Mouse (Mus musculus) urinary bladder, postnatal 25 days (tissue): ENCODE measurements around the gene Slc52a3.

Experiments
- DNase-seq: peaks from one replicate; pipeline ENCODE4 v3.0.0; 2022; ENCODE audit warnings: low spot score

The Slc52a3 gene

GRCm38 (mm10) chr2:151996229-151997189, at the start of gene Slc52a3:
Gene Slc52a3, plus strand, starts transcription at chr2:151996511.
- DNase-seq: peak; percentile 95

- no peak for DNase-seq
Measured at GRCm38 (mm10) chr2:151947617-151948016, 48.7 kb upstream of the Slc52a3 start.

DNA sequence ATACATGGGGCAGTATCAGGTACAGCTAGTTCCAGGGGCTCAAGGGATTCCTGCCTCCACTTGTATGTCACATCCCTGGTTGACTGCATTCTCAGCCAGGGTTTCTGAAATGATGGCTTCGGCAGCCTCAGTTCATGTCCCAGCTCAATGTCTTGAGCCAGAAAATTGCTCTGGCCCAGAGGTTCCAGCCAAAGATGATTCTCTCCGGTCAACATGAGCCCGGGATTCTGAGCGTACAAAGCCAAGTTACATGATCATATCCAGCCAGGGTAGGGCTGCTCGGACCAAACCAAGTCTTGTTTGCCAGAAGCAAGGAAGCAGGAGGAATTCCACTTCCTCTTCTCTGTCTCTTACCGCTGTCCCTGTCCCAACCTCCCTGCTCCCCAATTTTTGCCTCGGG, 48.0 kb upstream of the Slc52a3 start:
- no peak for DNase-seq

GRCm38 (mm10) chr2:151949082-151949774, 47.1 kb upstream of the Slc52a3 start:
- no peak for DNase-seq

DNA sequence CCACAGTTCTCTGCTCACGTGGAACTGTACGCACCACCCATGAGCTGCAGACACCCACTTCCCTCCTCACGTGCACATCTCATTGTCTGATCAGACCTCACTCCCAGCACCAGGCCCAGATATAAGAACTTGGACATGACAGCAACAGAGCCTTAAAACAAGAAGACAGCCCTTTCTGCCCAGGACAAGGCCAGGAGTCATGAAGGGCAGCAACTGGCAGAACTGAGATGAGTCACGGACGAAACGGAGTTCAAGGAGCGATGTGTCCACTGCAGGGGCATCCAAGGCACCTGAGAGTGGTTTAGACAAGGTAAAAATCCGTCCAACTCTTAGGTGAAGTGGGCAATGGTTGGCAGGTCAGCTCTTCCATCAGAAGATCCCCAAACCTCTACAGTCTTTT, 42.6 kb upstream of the Slc52a3 start:
- no peak for DNase-seq

DNA sequence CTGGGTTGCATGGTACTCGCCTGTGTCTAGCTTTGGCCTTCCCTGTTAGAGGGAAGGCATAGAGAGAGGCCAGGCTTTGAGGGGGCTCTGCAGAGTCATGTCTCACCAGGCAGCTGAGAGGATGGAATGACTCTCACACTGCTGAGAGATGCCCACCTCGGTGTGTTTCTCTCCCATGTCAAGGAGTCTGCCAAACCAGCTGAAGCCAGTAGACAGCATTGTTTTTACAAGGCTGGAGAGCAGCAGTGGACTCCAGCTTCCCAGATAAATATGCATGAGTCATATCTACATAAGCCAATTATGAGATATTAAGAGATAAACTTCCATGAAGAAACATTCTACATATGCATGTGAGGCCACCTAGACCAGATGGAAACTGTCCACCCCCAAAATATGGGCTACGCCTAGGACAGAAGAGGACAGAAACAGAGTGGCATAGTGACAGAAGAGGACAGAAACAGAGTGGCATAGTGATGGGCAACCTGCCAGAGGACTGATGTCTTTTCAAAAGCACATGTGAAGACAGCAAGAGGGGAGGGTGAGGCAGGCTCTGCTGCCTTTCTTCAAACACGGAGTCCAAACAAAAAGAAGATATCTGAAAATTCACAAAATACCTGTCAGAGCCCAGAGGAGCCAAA, 39.7 kb upstream of the Slc52a3 start:
- no peak for DNase-seq

DNA sequence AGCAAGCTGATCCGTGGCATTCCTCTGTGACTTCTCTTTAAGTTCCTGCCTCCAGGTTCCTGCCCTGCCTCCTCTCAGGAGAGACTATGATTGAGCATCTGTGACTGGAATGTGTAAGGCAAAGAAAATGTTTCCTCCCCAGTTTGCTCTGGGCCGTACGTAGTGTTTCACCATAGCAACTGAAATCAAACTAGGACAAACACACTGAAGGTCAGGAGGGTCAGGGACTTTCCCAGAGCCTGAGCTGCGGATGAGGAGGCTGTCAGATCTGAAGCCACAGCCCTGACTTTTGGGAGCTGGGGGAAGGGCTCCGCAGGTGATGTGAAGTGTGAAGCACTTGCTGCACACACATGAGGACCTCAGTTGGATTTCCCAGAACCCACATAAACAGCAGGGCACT, 37.0 kb upstream of the Slc52a3 start:
- no peak for DNase-seq

GRCm38 (mm10) chr2:151961284-151962196, 34.8 kb upstream of the Slc52a3 start:
- DNase-seq: no peak

GRCm38 (mm10) chr2:151962474-151962873, 33.8 kb upstream of the Slc52a3 start:
- DNase-seq: peak; percentile 79

GRCm38 (mm10) chr2:151963319-151963718, 33.0 kb upstream of the Slc52a3 start:
- no peak for DNase-seq

DNA sequence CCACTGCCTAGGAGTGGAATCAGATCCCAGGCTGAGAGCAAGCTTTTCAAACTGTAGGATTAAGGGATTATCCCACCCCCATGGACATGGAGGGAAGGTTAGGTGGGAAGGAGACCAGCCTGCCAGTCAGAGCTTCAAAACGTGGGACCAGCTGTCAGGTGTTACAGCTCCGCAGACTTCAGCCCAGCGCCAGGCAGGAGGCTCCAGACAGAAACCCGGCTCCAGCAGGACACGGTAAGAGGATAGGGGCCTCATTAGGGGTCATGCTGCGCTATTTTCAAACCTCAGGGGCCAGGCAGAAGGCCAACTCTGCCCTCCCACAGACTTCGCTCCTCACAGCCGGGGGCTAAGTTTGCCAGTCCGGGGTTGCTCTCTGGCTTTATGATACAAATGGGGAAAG, 32.3 kb upstream of the Slc52a3 start:
- DNase-seq: no peak

DNA sequence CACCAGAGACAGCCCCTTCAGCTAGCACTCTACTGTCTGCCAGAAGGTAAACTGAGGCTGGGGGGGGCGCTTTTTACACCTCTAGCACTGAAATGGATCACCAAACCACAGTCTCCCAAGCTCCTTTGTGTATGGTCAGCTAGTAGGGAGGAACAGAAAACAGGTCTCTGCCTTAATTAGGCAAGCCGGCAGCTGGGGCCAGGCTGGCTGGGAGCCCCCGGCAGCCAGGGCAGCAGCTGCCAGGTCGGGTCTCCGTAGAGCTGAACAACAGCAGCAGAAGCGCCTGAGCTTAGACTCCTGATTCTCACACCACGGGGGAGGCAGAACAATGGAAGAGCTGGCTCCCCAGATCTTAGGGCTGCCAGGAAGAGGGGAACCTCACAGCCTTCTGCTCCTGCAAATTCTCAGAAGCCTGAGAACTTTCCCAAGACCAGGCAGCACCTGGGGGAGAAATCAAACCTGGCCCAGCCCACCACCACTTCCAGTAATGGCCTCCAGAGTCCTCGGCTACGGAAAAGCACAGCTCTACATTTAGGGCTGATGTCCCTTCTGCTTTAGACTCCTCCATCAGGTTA, 29.0 kb upstream of the Slc52a3 start:
- no peak for DNase-seq

DNA sequence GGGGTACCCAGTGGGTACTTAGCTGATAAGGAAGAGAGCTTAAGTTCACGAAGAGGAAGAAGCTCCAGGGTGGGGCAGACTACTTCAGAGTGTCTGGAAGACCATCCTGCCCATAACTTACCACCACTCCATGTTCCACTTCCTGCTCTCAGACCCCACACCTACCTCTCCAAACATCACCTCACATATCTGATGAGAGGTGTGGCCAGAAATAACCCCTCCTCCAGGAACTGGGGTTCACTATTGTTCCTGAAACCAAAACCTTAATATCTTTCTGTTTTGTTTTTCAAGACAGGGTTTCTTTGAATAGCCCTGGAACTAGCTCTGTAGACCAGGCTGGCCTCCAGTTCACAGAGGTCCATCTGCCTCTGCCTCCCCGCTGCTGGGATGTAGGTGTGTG, 28.5 kb upstream of the Slc52a3 start:
- no peak for DNase-seq

GRCm38 (mm10) chr2:151968451-151968850, 27.9 kb upstream of the Slc52a3 start:
- DNase-seq: no peak

GRCm38 (mm10) chr2:151968986-151969385, 27.3 kb upstream of the Slc52a3 start:
- DNase-seq: no peak

DNA sequence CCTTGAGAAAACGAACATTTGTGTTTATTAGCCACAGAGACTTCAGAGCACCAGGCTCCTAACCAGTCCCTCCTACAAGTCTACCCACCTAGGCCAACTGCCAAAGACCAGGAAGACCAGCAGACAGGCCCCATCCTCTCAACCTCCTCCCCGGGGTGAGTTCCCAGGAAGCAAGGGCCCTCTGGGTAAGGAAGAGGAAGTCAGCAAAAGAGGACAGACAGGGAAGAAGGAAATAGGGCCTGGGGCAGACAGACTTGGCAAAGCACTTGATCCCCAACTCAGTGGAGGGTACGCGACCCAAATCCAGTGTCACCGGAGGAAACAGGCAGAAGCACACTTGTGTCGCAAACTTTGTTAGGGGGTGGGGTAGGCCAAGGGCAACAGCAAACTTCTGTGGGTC, 26.9 kb upstream of the Slc52a3 start:
- no peak for DNase-seq

- DNase-seq: peak; percentile 68
Measured at GRCm38 (mm10) chr2:151970191-151971172, 25.8 kb upstream of the Slc52a3 start.

- DNase-seq: no peak
Measured at GRCm38 (mm10) chr2:151971748-151972147, 24.6 kb upstream of the Slc52a3 start.

DNA sequence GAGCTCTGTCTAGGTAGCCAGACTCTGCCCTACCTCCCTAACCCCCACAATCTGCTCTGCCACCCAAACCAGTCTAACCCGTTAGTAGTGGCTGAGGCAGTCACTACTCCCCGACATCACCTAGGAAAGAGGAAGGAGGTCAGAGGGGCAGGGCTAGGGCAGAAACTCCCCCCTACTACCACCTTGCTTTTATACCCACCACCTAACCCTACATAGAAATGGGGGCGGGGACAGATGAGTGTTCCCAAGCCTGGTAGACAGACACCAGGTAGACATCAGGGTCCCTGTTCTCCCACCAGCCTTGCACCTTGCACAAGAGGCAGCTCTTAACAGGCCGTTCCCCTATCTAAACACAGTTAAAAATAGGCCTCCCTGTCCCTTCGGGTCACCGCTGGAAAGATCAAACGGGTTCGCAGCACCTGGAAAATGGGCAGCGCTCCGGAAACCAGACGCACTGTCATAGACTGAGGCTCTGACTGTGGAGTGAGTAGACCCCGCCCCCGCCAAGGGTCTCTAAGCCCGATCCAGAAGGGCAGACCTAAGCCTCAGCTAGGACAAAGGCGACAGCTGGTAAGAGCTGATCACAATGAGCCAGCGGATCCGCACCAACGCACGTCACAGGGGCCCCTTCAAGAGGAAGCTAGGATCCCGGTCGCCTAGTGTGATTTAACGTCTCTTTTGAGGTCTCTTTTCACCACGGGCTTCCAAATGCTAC, 23.3 kb upstream of the Slc52a3 start:
- DNase-seq: peak; percentile 31
